Mouse (Mus musculus) G1E (cell line): Measurements from ENCODE around the gene Hbs1l.

Experiments
- CTCF ChIP-seq: IDR thresholded peaks from 2 replicates; pipeline ENCODE4 v1.5.1; 2012; ENCODE audit warnings: low read depth, low read length, inconsistent platforms, mixed read lengths
- POLR2AphosphoS5 ChIP-seq: IDR thresholded peaks from 2 replicates; pipeline ENCODE4 v1.6.1; 2012; ENCODE audit warnings: low read depth, low read length, inconsistent platforms; ENCODE audit not compliant: insufficient replicate concordance
- TAL1 ChIP-seq: conservative IDR thresholded peaks from 2 replicates; pipeline ENCODE4 v1.6.1; 2012; ENCODE audit warnings: low read depth, low read length, inconsistent platforms, mixed read lengths

DNA sequence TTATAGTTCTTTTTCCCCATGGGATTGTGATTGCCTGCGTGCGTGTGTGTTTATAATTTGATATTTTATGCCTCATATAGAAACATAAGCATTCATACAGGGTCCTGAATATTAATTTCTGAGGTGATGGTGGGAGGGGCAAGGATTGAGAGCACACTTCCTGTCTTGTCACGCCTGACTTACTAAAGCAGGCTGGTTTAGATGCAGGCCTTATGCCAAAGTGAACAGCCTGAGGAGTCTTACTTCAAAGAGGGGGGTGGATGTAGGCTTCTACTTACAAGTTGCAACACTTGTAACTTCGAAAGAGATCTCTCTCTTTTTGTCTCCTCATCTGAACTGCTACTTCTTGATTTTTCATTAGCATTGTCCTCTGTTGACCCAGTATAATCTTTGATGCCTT lies 18.0 kb downstream of the Hbs1l start:
- TF ChIP-seq POLR2AphosphoS5 (no peak), CTCF (no peak), TAL1 (no peak)
